Mouse (Mus musculus): ENCODE results near the gene Dazl. TPM values are rescaled to one million over a fixed set of nuclear protein-coding genes. Genes with fewer than 3 reads are reported as not detected.

Dazl gene
- total and polyA plus RNA-seq, 3 experiments, result 0.06 to 0.18 (median 0.08) TPM

DNA sequence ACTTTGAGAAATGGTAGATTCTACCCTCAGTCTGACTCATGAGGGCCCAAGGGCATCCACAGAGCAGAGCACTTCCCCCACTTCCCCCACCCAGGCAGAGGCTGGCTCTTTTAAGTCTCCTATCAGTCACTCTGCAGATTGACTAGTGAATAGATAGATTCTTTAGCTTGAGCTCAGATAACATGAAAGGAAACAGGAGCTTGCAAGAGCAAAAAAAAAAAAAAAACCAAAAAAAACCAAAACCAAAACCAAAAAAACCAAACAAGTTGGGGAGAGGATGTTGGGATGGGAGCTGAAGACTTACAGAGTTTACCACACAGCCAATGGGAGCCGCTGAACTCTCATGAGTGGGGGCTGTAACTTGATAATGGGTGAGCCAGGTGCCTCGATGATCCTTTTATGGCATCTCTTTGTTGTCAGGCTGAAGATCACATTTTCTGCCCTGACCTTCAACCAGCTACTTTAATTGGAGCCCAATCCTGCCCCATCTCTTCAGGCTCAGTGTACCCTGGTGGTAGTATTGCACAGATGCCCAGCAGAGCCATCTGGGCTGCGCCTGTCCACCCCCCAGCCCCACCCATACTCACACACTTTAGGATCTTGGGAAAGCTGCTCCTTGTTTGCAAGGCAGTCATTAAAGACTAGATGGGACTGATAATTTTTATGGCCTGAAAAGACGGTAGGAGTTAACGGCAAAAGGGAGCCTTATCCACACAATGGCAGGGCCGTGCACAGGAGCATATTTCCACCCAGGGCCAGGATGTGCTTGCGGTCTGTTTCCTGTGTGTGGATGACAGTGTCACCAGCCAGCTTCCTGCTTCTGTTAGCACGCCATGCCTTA lies 38.0 kb upstream of the Dazl start:
- TF ChIP-seq CTCF (IDR thresholded peaks at IDR 0.05) (no peak), EP300 (IDR thresholded peaks at IDR 0.05; ENCODE audit: insufficient read depth, low read depth, low read length) (no peak), POLR2A (IDR thresholded peaks at IDR 0.05; ENCODE audit: insufficient read depth, low read depth, low read length) (no peak)
- DNase-seq, result peak; percentile 21 to 36
- Histone ChIP-seq H3K4me1 (ENCODE audit: control insufficient read depth, insufficient read depth, low read length) (no peaks in the 10 kb centered on the region), H3K36me3 (ENCODE audit: control insufficient read depth, insufficient read depth, low read length) (no peaks in the 10 kb centered on the region), H3K27me3 (ENCODE audit: control insufficient read depth, insufficient read depth, low read length) (no peaks in the 10 kb centered on the region), H3K79me2 (replicated peaks; ENCODE audit: control insufficient read depth, insufficient read depth, low read length) (no peaks in the 10 kb centered on the region), H3K4me3 (no peak overlapping the region), H3K9ac (ENCODE audit: low read depth, low read length) (no peak overlapping the region), H3K27ac (no peak overlapping the region; the same call in 1 of the 2 replicates)
- intact Hi-C loops (cut with DNase I), result loop anchor here (5.0 kb wide), 1 partner anchor 39 kb away; the partner anchor contains the start of gene Dazl
- WGBS, result 42% methylated on average over 8 of the region's 8 CpGs

DNA sequence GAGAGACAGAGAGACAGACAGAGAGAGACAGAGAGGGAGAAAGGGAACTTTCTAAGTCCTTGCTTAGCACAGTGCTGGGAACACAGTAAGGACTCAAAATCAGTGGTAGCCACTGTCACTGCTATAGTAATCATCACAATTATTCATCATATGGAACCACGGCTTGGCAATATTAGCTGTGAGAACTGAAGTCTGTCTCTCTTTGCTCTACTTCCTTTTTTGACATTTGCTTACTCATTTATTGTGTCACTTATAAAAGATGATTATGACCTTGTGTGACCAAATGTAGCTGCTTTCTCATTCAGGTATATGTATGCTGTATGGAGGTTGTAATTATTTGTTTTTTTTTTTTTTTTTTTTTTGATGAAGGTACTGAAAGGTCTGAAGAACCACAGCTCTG lies 36.8 kb upstream of the Dazl start:
- Histone ChIP-seq H3K4me3 (no peak overlapping the region), H3K36me3 (ENCODE audit: control insufficient read depth, insufficient read depth, low read length) (no peaks in the 10 kb centered on the region), H3K27me3 (ENCODE audit: control insufficient read depth, insufficient read depth, low read length) (no peaks in the 10 kb centered on the region), H3K79me2 (replicated peaks; ENCODE audit: control insufficient read depth, insufficient read depth, low read length) (no peaks in the 10 kb centered on the region), H3K9ac (ENCODE audit: low read depth, low read length) (no peak overlapping the region), H3K4me1 (ENCODE audit: control insufficient read depth, insufficient read depth, low read length) (no peaks in the 10 kb centered on the region), H3K27ac (no peak overlapping the region)
- DNase-seq, result no peak
- no peak for TF ChIP-seq EP300 (IDR thresholded peaks at IDR 0.05; ENCODE audit: insufficient read depth, low read depth, low read length)
- WGBS, result 62% methylated on average over 1 of the region's 1 CpGs
- intact Hi-C loops (cut with DNase I), result loop anchor here (5.0 kb wide), 1 partner anchor 38 kb away; the partner anchor contains the start of gene Dazl

GRCm38 (mm10) chr17:50324658-50325057 lies 31.2 kb upstream of the Dazl start:
- H3K9ac ChIP-seq (ENCODE audit: low read depth, low read length), result no peak overlapping the region
- TF ChIP-seq EP300 (IDR thresholded peaks at IDR 0.05; ENCODE audit: insufficient read depth, low read depth, low read length) (no peak), CTCF (IDR thresholded peaks at IDR 0.05) (no peak), POLR2A (IDR thresholded peaks at IDR 0.05; ENCODE audit: insufficient read depth, low read depth, low read length) (no peak)
- no peaks in the 10 kb centered on the region for H3K4me1 ChIP-seq (ENCODE audit: control insufficient read depth, insufficient read depth, low read length)
- H3K79me2 ChIP-seq (replicated peaks; ENCODE audit: control insufficient read depth, insufficient read depth, low read length), result no peaks in the 10 kb centered on the region
- no peaks in the 10 kb centered on the region for H3K27me3 ChIP-seq (ENCODE audit: control insufficient read depth, insufficient read depth, low read length)
- H3K36me3 ChIP-seq (ENCODE audit: control insufficient read depth, insufficient read depth, low read length), result no peaks in the 10 kb centered on the region
- no peak for DNase-seq
- WGBS, result 55% methylated on average over 4 of the region's 4 CpGs
- intact Hi-C loops (cut with DNase I), result no loop called here
- H3K27ac ChIP-seq, result no peak overlapping the region
- no peak overlapping the region for H3K4me3 ChIP-seq

DNA sequence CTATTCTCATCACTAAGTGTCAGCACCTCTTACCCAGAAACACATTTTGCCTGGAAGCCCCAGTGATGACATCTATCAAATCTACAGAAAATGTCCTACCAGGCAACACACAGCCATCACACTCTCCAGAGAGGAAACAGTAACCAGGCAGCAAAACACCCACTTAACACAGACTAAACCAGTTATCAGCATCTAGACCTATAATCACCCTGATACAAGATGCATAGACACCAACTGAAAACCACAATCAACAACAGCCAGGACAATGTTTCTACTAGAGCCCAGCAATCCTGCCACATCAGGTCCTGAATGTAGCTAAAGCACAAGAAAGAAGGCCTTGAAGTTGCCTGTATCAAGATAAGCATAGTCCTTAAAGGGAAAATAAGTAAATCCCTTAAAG lies 25.4 kb upstream of the Dazl start:
- DNase-seq, result no peak
- no peak overlapping the region for H3K9ac ChIP-seq (ENCODE audit: low read depth, low read length)
- no peak overlapping the region for H3K4me3 ChIP-seq
- intact Hi-C loops (cut with DNase I), result no loop called here
- H3K79me2 ChIP-seq (replicated peaks; ENCODE audit: control insufficient read depth, insufficient read depth, low read length), result no peaks in the 10 kb centered on the region
- no peaks in the 10 kb centered on the region for H3K27me3 ChIP-seq (ENCODE audit: control insufficient read depth, insufficient read depth, low read length)
- TF ChIP-seq POLR2A (IDR thresholded peaks at IDR 0.05; ENCODE audit: insufficient read depth, low read depth, low read length), result no peak
- TF ChIP-seq CTCF (IDR thresholded peaks at IDR 0.05), result no peak
- no peak for TF ChIP-seq EP300 (IDR thresholded peaks at IDR 0.05; ENCODE audit: insufficient read depth, low read depth, low read length)
- no peak overlapping the region for H3K27ac ChIP-seq
- no peaks in the 10 kb centered on the region for H3K36me3 ChIP-seq (ENCODE audit: control insufficient read depth, insufficient read depth, low read length)
- no peaks in the 10 kb centered on the region; the same call in 1 of the 2 replicates for H3K4me1 ChIP-seq (ENCODE audit: control insufficient read depth, insufficient read depth, low read length)

DNA sequence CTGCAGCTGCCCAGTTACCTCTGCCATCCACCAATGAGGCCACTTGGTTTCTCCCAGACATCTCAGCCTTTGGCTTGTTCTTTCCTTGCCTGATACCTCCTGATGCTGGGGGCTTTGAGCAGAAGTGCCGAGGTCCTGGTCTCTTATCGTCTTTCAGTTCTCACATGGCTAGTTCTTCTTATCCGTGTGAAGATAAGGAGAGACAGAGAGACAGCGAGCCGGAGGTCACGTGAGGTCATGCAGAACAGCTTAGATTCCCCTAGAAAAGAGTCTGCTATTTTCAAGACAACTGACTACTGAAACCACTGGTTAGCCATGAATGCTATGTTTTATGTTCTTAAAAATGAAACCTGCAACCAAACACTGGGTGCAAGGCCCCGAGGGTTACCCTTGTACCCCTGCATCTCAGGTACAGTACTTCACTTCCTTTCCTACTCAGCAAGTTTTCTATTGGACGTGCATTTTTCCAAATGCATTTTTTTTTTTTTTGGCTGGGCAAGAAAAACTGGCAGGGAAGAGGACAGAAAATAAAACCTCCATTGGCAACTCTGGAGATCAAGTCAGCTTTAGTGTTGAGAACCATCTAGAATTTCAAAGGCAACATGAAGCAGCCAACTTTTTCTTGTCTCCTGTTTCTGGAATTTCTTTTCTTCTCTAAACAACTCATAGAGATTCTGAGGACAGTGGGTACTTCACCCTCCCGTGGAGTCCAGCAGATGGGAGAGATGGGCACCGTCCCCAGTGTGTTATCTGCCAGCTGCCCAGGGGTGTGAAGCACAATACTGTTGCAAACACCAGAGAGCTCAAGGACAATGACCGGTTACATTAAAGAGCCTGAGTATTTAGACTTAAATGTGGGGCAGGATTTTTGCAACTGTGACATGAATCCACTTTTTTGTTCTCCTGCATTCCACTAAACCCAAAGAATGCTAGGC lies 23.0 kb upstream of the Dazl start:
- no peak overlapping the region for H3K4me3 ChIP-seq
- no peak for DNase-seq
- intact Hi-C loops (cut with DNase I), result no loop called here

More for the DNA sequence above, 23.0 kb upstream of the Dazl start:
- no peak overlapping the region for H3K27ac ChIP-seq
- TF ChIP-seq EP300 (IDR thresholded peaks at IDR 0.05; ENCODE audit: insufficient read depth, low read depth, low read length) (no peak), CTCF (IDR thresholded peaks at IDR 0.05) (no peak), POLR2A (IDR thresholded peaks at IDR 0.05; ENCODE audit: insufficient read depth, low read depth, low read length) (no peak)
- no peaks in the 10 kb centered on the region for H3K27me3 ChIP-seq (ENCODE audit: control insufficient read depth, insufficient read depth, low read length)
- H3K4me1 ChIP-seq (ENCODE audit: control insufficient read depth, insufficient read depth, low read length), result no peaks in the 10 kb centered on the region; the same call in 1 of the 2 replicates
- WGBS, result 37% methylated on average over 11 of the region's 11 CpGs
- no peaks in the 10 kb centered on the region for H3K79me2 ChIP-seq (replicated peaks; ENCODE audit: control insufficient read depth, insufficient read depth, low read length)
- no peak overlapping the region for H3K9ac ChIP-seq (ENCODE audit: low read depth, low read length)
- no peaks in the 10 kb centered on the region for H3K36me3 ChIP-seq (ENCODE audit: control insufficient read depth, insufficient read depth, low read length)

All from heart, adult 2 months (tissue).